Mouse (Mus musculus) forebrain, embryonic 13.5 days (tissue): ENCODE results near the gene Spata1. TPM values are rescaled to one million over a fixed set of nuclear protein-coding genes. Genes with fewer than 3 reads are reported as not detected.

Experiments
- ATAC-seq: fragments of 200-750 bp; cut with Nextera tagmentation; 2 replicates; pipeline ENCODE4 v1.8.0; 2017
- H3K27ac ChIP-seq: fragments of 300-500 bp; sonication (generic); 2 replicates; pipeline ENCODE4 v1.5.1; 2015; ENCODE audit warnings: inconsistent platforms, mild to moderate bottlenecking, moderate library complexity
- H3K27me3 ChIP-seq: fragments of 300-500 bp; sonication (generic); 2 replicates; pipeline ENCODE4 v1.6.1; 2015; ENCODE audit warnings: mild to moderate bottlenecking, inconsistent platforms
- H3K36me3 ChIP-seq: fragments of 300-500 bp; sonication (generic); 2 replicates; pipeline ENCODE4 v1.6.1; 2015; ENCODE audit warnings: mild to moderate bottlenecking, inconsistent platforms; ENCODE audit not compliant: poor library complexity, severe bottlenecking
- H3K4me1 ChIP-seq: fragments of 300-500 bp; sonication (generic); 2 replicates; pipeline ENCODE4 v1.6.1; 2015; ENCODE audit warnings: inconsistent platforms
- H3K4me2 ChIP-seq: fragments of 300-500 bp; sonication (generic); 2 replicates; pipeline ENCODE4 v1.6.1; 2015; ENCODE audit warnings: inconsistent platforms, mild to moderate bottlenecking, moderate library complexity
- H3K4me3 ChIP-seq: fragments of 300-500 bp; sonication (generic); 2 replicates; pipeline ENCODE4 v1.5.1; 2015; ENCODE audit warnings: mild to moderate bottlenecking, inconsistent platforms
- H3K9ac ChIP-seq: fragments of 300-500 bp; sonication (generic); 2 replicates; pipeline ENCODE4 v1.6.1; 2015; ENCODE audit warnings: mild to moderate bottlenecking, inconsistent platforms
- H3K9me3 ChIP-seq: fragments of 300-500 bp; sonication (generic); replicated peaks from 2 replicates; pipeline ENCODE4 v1.6.1; 2016; ENCODE audit warnings: inconsistent platforms
- WGBS: fragments of 180-500 bp; shearing (Covaris S2); methylation state at CpG from one replicate; pipeline ENCODE4 v1.1.7; 2015; 5-methylcytosine and 5-hydroxymethylcytosine counted together
- polyA plus RNA-seq: library from polyadenylated mRNA; unstranded; fragments of >200 nt; fragmentation: Nextera tagmentation; extraction: Ambion mirVana; gene quantifications from 2 replicates; pipeline ENCODE4 v1.2.1, GENCODE M21; 2015

Gene Spata1
- polyA plus RNA-seq, 1 experiment from 2014 or later: 4.2 TPM

DNA sequence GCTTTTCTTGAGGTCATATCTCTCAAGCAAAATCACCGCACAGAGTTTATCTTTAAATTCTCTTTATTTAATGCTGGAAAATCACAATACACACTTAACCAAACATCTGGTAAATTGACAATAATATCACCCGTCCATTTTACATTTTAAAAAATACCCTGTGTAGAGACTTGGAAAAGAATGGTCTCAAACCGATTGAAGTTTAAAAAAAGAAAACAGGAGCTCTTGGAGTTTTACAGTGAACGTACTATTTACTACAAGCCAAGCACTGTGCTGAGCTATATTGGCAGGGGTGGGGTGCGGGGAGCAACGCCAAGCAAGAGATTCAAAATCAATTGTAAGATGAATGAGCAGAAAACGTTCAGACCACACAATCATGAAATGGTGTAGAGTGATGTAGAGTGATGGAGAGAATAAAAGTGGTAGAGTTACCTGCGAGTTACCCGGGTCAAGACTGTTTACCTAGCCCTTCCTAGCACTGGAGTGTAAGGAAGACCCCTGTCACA is 49.8 kb downstream of the Spata1 start, which contains the start of gene Ctbs:
Gene Ctbs (plus strand): TSS at position 51 of the 506 bp plus-strand sequence.
- no peak; the same call in 1 of the 2 replicates for ATAC-seq

DNA sequence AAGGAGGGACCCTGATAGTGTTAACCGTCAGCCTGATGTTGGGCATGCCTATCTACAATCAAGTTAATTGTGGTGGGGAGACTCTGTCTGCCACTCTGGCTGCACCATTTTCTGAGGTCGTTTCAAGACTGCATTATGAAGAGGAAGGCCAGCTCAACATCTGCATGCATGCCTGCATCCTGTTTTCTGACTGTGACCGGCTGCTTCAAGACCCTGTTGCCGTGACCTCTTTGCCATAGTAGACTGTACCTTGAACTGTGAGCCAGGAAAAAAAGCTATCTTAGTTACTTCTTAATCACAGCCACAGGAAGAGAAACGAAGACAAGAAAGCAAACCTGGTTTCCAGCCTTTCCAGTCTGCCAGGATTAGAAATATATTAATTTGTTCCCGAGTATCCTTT is 50.6 kb downstream of the Spata1 start:
- Histone ChIP-seq H3K27ac (no peak overlapping the region), H3K36me3 (peaks cover 18% of the 10 kb centered on the region), H3K4me2 (no peak overlapping the region), H3K4me1 (peaks cover 10% of the 10 kb centered on the region), H3K27me3 (no peaks in the 10 kb centered on the region), H3K9me3 (no peaks in the 10 kb centered on the region), H3K9ac (no peak overlapping the region), H3K4me3 (no peak overlapping the region)
- WGBS: 81% methylated on average over 6 of the region's 6 CpGs
- ATAC-seq: no peak

More for the DNA sequence above, 49.8 kb downstream of the Spata1 start, which contains the start of gene Ctbs:
- Histone ChIP-seq H3K4me3 (peak within 1 kb of the TSS; percentile 54), H3K36me3 (peaks cover 14% of the 10 kb centered on the region), H3K27me3 (no peaks in the 10 kb centered on the region), H3K4me2 (peak within 1 kb of the TSS; percentile 72), H3K27ac (peak within 1 kb of the TSS; percentile 49), H3K4me1 (peaks cover 10% of the 10 kb centered on the region), H3K9me3 (no peaks in the 10 kb centered on the region), H3K9ac (peak within 1 kb of the TSS; percentile 73)
- WGBS: 53% methylated on average over 9 of the region's 9 CpGs

DNA sequence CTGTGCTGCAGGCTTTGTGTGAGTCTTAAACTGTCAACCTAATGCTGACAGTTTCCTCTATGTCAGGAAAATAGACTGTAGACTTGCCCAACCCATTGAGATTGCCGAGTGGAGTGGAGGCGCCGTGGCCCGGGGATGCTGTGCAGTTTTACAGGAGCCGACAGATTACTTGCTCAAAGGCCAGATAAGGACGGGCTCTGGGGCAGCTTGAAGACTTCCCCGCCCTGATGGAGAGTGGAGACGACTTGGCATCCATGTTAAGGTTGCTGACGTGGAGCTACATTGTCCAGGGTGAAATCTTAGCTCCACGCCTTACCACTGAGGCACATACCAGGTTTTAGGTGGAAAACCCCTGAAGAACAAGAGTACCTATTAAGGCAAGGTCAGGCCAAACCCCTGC is 51.2 kb downstream of the Spata1 start:
- Histone ChIP-seq H3K4me2 (no peak overlapping the region), H3K27me3 (no peaks in the 10 kb centered on the region), H3K4me3 (no peak overlapping the region), H3K27ac (no peak overlapping the region), H3K4me1 (peaks cover 10% of the 10 kb centered on the region), H3K36me3 (peaks cover 24% of the 10 kb centered on the region), H3K9ac (no peak overlapping the region), H3K9me3 (no peaks in the 10 kb centered on the region)
- ATAC-seq: no peak
- WGBS: 92% methylated on average over 10 of the region's 10 CpGs

DNA sequence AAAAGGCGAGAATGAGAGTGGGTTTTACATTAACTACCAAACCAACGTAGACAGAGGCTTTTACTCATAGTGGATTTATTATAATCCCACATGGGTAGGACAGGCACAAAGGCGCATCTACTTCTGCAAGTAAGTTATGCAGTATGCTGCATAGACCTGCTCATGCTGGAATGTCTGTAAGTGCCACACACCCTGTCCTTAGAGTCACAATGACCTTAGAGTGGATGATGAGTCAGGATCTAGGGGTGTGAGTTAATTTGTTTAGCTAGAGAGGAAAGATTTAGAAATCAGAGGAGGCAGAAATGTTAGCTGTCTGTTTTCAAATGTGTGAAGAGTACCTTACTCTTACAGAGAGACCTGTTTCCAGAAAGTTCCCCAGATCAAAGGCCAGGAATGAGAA is 52.0 kb downstream of the Spata1 start:
- no peak for ATAC-seq
- peaks cover 28% of the 10 kb centered on the region for H3K36me3 ChIP-seq
- peaks cover 10% of the 10 kb centered on the region for H3K4me1 ChIP-seq
- no peak overlapping the region for H3K9ac ChIP-seq
- no peak overlapping the region for H3K27ac ChIP-seq
- no peaks in the 10 kb centered on the region for H3K9me3 ChIP-seq
- no peak overlapping the region for H3K4me2 ChIP-seq
- no peak overlapping the region for H3K4me3 ChIP-seq
- WGBS: 87% methylated on average over 3 of the region's 3 CpGs
- H3K27me3 ChIP-seq: no peaks in the 10 kb centered on the region

DNA sequence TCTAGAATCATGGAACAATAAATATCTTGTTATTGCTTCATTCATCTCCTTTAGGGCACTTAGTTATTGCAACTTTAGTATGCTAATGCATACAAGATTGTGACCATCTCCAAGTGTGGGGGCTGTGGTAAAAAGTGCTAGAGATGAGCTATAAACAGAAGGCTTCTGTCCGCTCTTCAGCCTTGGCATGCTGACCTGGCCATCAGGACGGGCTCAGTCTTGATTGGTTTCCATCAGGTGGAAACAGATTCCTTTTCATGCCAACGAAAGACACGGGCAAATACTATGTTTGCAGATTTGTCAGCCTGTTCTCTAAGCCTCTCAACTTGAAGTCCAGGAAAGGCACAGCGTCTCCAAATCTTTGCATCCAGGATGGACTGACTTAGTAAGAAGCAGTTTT is 52.4 kb downstream of the Spata1 start:
- H3K4me2 ChIP-seq: no peak overlapping the region
- H3K36me3 ChIP-seq: peaks cover 28% of the 10 kb centered on the region
- no peaks in the 10 kb centered on the region for H3K27me3 ChIP-seq
- no peak overlapping the region for H3K9ac ChIP-seq
- no peak overlapping the region for H3K27ac ChIP-seq
- no peak for ATAC-seq
- 90% methylated on average over 5 of the region's 5 CpGs for WGBS
- peaks cover 10% of the 10 kb centered on the region for H3K4me1 ChIP-seq
- H3K9me3 ChIP-seq: no peaks in the 10 kb centered on the region
- no peak overlapping the region for H3K4me3 ChIP-seq

DNA sequence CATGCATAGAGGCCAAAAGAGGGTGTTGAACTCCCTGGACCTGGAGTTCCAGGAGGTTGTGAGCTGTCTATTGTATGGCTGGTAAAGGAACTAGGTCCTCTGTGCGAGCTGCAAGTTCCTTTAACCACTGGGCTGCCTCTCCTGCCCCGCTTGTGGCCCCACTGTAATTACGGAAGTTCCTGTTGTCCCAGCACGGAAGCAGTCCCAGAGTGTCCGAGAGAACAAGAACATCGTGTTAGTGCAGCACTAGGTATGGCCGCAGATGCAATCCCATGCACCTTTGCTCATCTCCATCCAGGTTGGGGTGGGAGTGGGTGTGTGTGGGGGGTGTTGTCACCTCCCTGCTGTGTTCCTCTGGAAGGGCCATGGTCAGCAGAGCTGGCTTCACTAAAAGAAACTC is 54.7 kb downstream of the Spata1 start:
- Histone ChIP-seq H3K9me3 (no peaks in the 10 kb centered on the region), H3K27me3 (no peaks in the 10 kb centered on the region), H3K36me3 (peaks cover 38% of the 10 kb centered on the region), H3K4me2 (no peak overlapping the region), H3K4me3 (no peak overlapping the region), H3K4me1 (peaks cover 1% of the 10 kb centered on the region), H3K9ac (no peak overlapping the region), H3K27ac (no peak overlapping the region)
- 89% methylated on average over 7 of the region's 7 CpGs for WGBS
- no peak for ATAC-seq

DNA sequence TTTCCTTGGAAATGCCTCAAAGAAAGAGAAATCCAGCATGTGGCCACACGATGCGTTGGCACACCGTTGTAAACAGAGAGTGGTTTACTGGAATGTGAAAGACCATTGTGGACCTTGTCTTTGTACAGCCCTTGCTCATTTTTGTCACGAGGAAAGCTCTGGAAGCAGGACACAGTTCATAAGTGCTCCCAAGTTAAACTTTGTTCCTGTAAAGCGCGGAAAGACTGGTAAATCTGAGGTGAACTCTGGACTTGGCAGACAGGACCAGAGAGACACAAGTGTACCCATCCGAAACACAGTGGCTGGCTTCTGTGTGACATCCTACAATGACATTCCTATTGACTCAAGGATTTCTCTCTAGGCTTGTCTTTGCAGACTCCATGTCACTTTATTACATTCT is 56.2 kb downstream of the Spata1 start:
- Histone ChIP-seq H3K27me3 (no peaks in the 10 kb centered on the region), H3K9me3 (no peaks in the 10 kb centered on the region), H3K4me3 (no peak overlapping the region), H3K4me1 (no peaks in the 10 kb centered on the region), H3K27ac (no peak overlapping the region), H3K4me2 (no peak overlapping the region), H3K9ac (no peak overlapping the region), H3K36me3 (peaks cover 48% of the 10 kb centered on the region)
- no peak for ATAC-seq
- WGBS: 84% methylated on average over 7 of the region's 7 CpGs

DNA sequence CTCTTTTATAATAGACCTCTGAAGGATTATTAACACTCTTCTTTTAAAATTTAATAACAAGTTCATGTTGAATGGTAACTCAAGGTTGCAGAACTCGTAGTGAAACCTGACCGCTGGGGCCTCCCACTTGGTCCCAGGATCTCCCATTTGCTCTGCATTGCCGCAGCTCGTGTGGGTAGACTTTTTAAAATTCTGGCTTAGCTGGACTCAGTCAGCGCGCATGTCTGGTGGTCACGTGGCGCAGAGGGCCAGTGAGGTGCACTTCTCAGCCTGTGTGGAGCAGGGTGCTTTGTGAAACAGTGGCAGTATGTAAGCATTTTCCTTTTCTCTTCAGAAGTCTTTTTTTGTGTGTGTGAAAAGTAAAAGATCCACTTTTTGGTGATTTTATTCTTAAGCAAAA is 56.6 kb downstream of the Spata1 start:
- ATAC-seq: no peak
- Histone ChIP-seq H3K4me3 (no peak overlapping the region), H3K9me3 (no peaks in the 10 kb centered on the region), H3K27ac (no peak overlapping the region), H3K4me1 (no peaks in the 10 kb centered on the region), H3K27me3 (no peaks in the 10 kb centered on the region), H3K4me2 (no peak overlapping the region), H3K36me3 (peaks cover 51% of the 10 kb centered on the region), H3K9ac (no peak overlapping the region)
- 88% methylated on average over 8 of the region's 8 CpGs for WGBS

DNA sequence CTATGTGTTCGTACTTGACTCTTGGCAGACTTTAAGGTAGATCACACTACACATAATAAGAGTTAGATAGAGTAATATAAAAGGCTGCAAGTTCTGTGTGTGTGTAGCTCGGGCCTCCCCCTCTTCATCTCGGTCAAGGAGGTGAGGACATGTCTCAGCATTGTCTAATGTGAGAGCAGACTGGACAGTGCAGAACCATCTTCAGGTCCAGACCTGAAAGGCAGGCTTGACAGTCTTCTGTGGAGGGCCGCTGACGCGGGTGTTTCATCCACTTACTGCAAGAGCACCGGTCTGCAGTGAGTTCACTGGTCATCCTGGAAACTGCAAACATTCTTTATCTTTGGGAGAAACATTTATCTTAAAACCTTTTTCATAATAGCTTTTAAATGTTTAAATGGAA is 57.1 kb downstream of the Spata1 start:
- no peak for ATAC-seq
- no peaks in the 10 kb centered on the region for H3K4me1 ChIP-seq
- 94% methylated on average over 7 of the region's 7 CpGs for WGBS

DNA sequence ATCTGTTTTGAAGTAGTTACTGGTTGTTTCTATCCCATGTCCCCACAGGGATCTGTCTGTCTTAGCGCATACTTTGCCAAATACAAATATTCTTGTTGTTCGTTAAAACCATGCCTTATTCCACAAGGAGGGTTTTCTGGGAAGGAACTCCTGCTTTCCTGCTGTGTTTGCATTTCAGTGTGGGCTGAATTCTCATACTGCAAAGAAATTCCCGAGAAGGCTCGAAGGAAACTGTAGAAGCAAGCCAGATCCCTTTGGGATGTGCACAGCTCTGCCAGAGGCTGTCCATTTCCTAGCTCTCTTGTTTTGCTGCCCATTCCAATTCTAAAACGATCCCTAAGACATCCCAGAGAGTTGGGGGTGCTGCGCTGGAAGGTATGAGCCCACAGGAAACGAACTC is 59.1 kb downstream of the Spata1 start:
- Histone ChIP-seq H3K36me3 (peaks cover 67% of the 10 kb centered on the region), H3K4me2 (no peak overlapping the region), H3K27ac (no peak overlapping the region), H3K4me3 (no peak overlapping the region), H3K9me3 (no peaks in the 10 kb centered on the region), H3K4me1 (no peaks in the 10 kb centered on the region), H3K9ac (no peak overlapping the region), H3K27me3 (no peaks in the 10 kb centered on the region)
- WGBS: 89% methylated on average over 7 of the region's 7 CpGs
- no peak for ATAC-seq

More for the DNA sequence above, 57.1 kb downstream of the Spata1 start:
- Histone ChIP-seq H3K27me3 (no peaks in the 10 kb centered on the region), H3K9me3 (no peaks in the 10 kb centered on the region), H3K9ac (no peak overlapping the region), H3K4me2 (no peak overlapping the region), H3K36me3 (peaks cover 55% of the 10 kb centered on the region), H3K4me3 (no peak overlapping the region), H3K27ac (no peak overlapping the region)

DNA sequence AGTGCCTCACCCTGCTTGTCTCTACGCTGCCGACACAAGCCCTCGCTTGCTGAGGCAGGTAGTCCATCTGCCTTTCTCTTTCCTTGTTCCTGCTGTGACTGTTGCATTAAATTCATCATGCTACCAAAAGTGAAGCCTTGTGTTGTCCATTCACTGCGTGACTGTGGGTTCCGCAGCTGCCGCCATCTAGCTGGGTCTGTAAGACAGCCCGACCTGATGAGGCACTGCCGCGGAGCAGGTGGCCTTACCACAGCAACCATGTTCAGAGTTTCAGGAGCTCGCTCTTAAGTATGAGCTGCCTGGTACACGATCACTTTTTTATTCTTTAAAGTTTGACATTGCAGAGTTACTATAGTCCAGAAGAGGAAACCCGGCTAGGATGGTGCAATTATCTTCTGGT is 59.5 kb downstream of the Spata1 start:
- H3K9ac ChIP-seq: no peak overlapping the region
- H3K27me3 ChIP-seq: no peaks in the 10 kb centered on the region
- no peak for ATAC-seq
- H3K36me3 ChIP-seq: peaks cover 64% of the 10 kb centered on the region
- H3K4me3 ChIP-seq: no peak overlapping the region
- H3K4me2 ChIP-seq: no peak overlapping the region
- H3K4me1 ChIP-seq: no peaks in the 10 kb centered on the region
- H3K9me3 ChIP-seq: no peaks in the 10 kb centered on the region
- H3K27ac ChIP-seq: no peak overlapping the region
- 92% methylated on average over 12 of the region's 12 CpGs for WGBS

DNA sequence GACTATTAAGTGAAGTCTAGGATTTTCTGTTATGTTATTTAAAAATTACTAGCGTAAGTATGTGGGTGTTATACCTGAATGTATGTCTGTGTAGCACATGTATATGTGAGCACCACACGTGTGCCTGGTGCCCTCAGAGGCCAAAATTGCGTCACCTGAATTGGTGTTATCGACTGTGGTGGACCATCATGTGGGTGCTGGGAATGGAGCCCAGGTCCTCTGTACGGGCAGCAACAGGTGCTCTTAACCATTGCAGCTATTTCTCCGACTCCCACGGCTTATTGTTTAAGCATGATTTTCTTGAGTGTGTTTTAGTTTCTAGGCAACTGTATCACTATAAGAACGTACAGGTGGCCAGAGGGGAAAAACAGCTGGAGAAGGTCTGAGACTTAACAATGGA is 63.4 kb downstream of the Spata1 start:
- WGBS: 94% methylated on average over 8 of the region's 8 CpGs
- H3K4me2 ChIP-seq: no peak overlapping the region

DNA sequence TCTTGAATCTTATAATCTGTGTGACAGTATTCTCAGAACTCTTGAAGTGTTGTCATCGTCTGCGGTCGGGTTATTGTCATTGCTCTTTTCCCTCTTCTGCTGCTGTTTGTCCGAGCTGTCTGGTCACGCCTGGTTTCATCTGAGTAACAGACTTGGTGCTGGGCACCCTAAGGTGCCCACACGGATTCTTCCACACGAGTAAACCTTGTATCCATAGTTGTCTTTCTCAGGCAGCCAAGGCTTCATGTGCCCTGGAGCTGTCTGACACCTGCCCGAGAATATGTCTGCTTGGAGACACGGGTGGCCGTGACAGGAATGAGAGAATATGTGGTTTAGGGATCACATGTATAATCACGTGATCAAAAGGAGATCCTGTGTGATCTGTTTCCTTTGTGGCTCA is 64.0 kb downstream of the Spata1 start:
- 91% methylated on average over 11 of the region's 11 CpGs for WGBS
- H3K9ac ChIP-seq: no peak overlapping the region
- no peak overlapping the region for H3K4me2 ChIP-seq
- no peak overlapping the region for H3K4me3 ChIP-seq
- H3K27me3 ChIP-seq: no peaks in the 10 kb centered on the region
- H3K27ac ChIP-seq: no peak overlapping the region
- no peak for ATAC-seq
- no peaks in the 10 kb centered on the region for H3K4me1 ChIP-seq
- peaks cover 86% of the 10 kb centered on the region for H3K36me3 ChIP-seq
- H3K9me3 ChIP-seq: no peaks in the 10 kb centered on the region

More for the DNA sequence above, 63.4 kb downstream of the Spata1 start:
- Histone ChIP-seq H3K36me3 (peaks cover 83% of the 10 kb centered on the region), H3K27ac (no peak overlapping the region), H3K9me3 (no peaks in the 10 kb centered on the region), H3K4me3 (no peak overlapping the region), H3K4me1 (no peaks in the 10 kb centered on the region), H3K27me3 (no peaks in the 10 kb centered on the region), H3K9ac (no peak overlapping the region)
- no peak for ATAC-seq
